Mouse (Mus musculus) liver, embryonic 14.5 days (tissue): Measurements from ENCODE around the gene Endog.

Experiments
- CTCF ChIP-seq: IDR thresholded peaks from 2 replicates; pipeline ENCODE4 v1.5.1; 2016; ENCODE audit warnings: antibody characterized with exemption, low read depth, control low read depth
- EP300 ChIP-seq: IDR thresholded peaks from 2 replicates; pipeline ENCODE4 v1.6.1; 2016; ENCODE audit warnings: antibody characterized with exemption, low read depth

GRCm38 (mm10) chr2:30134378-30134711 lies 36.9 kb upstream of the Endog start:
- TF ChIP-seq EP300 (no peak), CTCF (no peak)
